Mouse (Mus musculus) megakaryocyte, embryonic 14.5 days (primary cell): ENCODE results near the gene Tacc2. TPM values are rescaled to one million over a fixed set of nuclear protein-coding genes. Genes with fewer than 3 reads are reported as not detected.

Experiments
- H3K27me3 ChIP-seq: replicated peaks from 2 replicates; pipeline ENCODE3; 2012; ENCODE audit warnings: inconsistent platforms
- H3K36me3 ChIP-seq: replicated peaks from 2 replicates; pipeline ENCODE3; 2012; ENCODE audit warnings: low read length, inconsistent platforms, mixed read lengths
- H3K4me1 ChIP-seq: 2 replicates; pipeline ENCODE4 v1.6.1; 2012; ENCODE audit warnings: inconsistent platforms
- H3K4me3 ChIP-seq: replicated peaks from 2 replicates; pipeline ENCODE3; 2012; ENCODE audit warnings: moderate library complexity, mild to moderate bottlenecking, inconsistent platforms
- H3K9me3 ChIP-seq: 2 replicates; pipeline ENCODE4 v1.6.1; 2012; ENCODE audit warnings: inconsistent platforms
- FLI1 ChIP-seq: IDR thresholded peaks from 2 replicates; pipeline ENCODE4 v1.6.1; 2012; ENCODE audit warnings: low read length, inconsistent platforms, mixed read lengths
- GATA1 ChIP-seq: IDR thresholded peaks from 3 replicates; pipeline ENCODE4 v1.6.1; 2012; ENCODE audit warnings: mixed read lengths, low read length, inconsistent platforms, borderline replicate concordance
- polyA plus RNA-seq: library from polyadenylated mRNA; stranded (reverse); fragments of >175 nt; gene quantifications from 2 replicates; pipeline ENCODE4 v1.2.3, GENCODE M21; 2012; ENCODE audit warnings: low replicate concordance; ENCODE audit not compliant: insufficient read depth

Gene Tacc2
- polyA plus RNA-seq, 1 experiment = 3.2 TPM

- Histone ChIP-seq H3K36me3 (no peaks in the 10 kb centered on the region), H3K27me3 (peaks cover 40% of the 10 kb centered on the region), H3K4me1 (no peaks in the 10 kb centered on the region)
Observed at GRCm38 (mm10) chr7:130605111-130605510, 27.9 kb downstream of the Tacc2 start.

GRCm38 (mm10) chr7:130606958-130607357 lies 29.7 kb downstream of the Tacc2 start:
- H3K27me3 ChIP-seq = peaks cover 38% of the 10 kb centered on the region
- no peak overlapping the region for H3K4me3 ChIP-seq
- no peaks in the 10 kb centered on the region for H3K4me1 ChIP-seq
- TF ChIP-seq FLI1 = no peak
- TF ChIP-seq GATA1 = no peak
- peaks cover 3% of the 10 kb centered on the region; the same call in 1 of the 2 replicates for H3K9me3 ChIP-seq
- no peaks in the 10 kb centered on the region for H3K36me3 ChIP-seq

More at GRCm38 (mm10) chr7:130605111-130605510, 27.9 kb downstream of the Tacc2 start:
- TF ChIP-seq GATA1 (no peak), FLI1 (no peak)
- H3K4me3 ChIP-seq = no peak overlapping the region
- no peaks in the 10 kb centered on the region for H3K9me3 ChIP-seq

- no peak overlapping the region for H3K4me3 ChIP-seq
- no peaks in the 10 kb centered on the region for H3K4me1 ChIP-seq
- H3K36me3 ChIP-seq = no peaks in the 10 kb centered on the region
- peaks cover 34% of the 10 kb centered on the region for H3K27me3 ChIP-seq
- TF ChIP-seq FLI1 (no peak), GATA1 (no peak)
- peaks cover 3% of the 10 kb centered on the region; the same call in 1 of the 2 replicates for H3K9me3 ChIP-seq
Observed at GRCm38 (mm10) chr7:130613973-130614372, 36.7 kb downstream of the Tacc2 start.

- Histone ChIP-seq H3K9me3 (no peaks in the 10 kb centered on the region), H3K36me3 (no peaks in the 10 kb centered on the region), H3K4me3 (no peak overlapping the region), H3K27me3 (peaks cover 47% of the 10 kb centered on the region), H3K4me1 (no peaks in the 10 kb centered on the region)
- TF ChIP-seq FLI1 (no peak), GATA1 (no peak)
Observed at GRCm38 (mm10) chr7:130617591-130617990, 40.4 kb downstream of the Tacc2 start.

GRCm38 (mm10) chr7:130621068-130621467 lies 43.8 kb downstream of the Tacc2 start:
- Histone ChIP-seq H3K4me3 (no peak overlapping the region), H3K36me3 (no peaks in the 10 kb centered on the region), H3K9me3 (no peaks in the 10 kb centered on the region), H3K4me1 (no peaks in the 10 kb centered on the region), H3K27me3 (peaks cover 77% of the 10 kb centered on the region)
- TF ChIP-seq GATA1 (no peak), FLI1 (no peak)

- TF ChIP-seq GATA1 (no peak), FLI1 (no peak)
- no peak overlapping the region for H3K4me3 ChIP-seq
- H3K9me3 ChIP-seq = no peaks in the 10 kb centered on the region
- no peaks in the 10 kb centered on the region for H3K36me3 ChIP-seq
- no peaks in the 10 kb centered on the region for H3K4me1 ChIP-seq
- H3K27me3 ChIP-seq = peaks cover 78% of the 10 kb centered on the region
Observed at GRCm38 (mm10) chr7:130621953-130622352, 44.7 kb downstream of the Tacc2 start.

GRCm38 (mm10) chr7:130622359-130622758 lies 45.1 kb downstream of the Tacc2 start:
- H3K27me3 ChIP-seq = peaks cover 79% of the 10 kb centered on the region
- no peaks in the 10 kb centered on the region for H3K9me3 ChIP-seq
- no peaks in the 10 kb centered on the region for H3K4me1 ChIP-seq
- H3K36me3 ChIP-seq = no peaks in the 10 kb centered on the region
- H3K4me3 ChIP-seq = no peak overlapping the region
- TF ChIP-seq FLI1 = no peak
- no peak for TF ChIP-seq GATA1

- Histone ChIP-seq H3K4me3 (no peak overlapping the region), H3K4me1 (no peaks in the 10 kb centered on the region), H3K9me3 (no peaks in the 10 kb centered on the region), H3K36me3 (no peaks in the 10 kb centered on the region), H3K27me3 (peaks cover 81% of the 10 kb centered on the region)
- TF ChIP-seq FLI1 (no peak), GATA1 (no peak)
Observed at GRCm38 (mm10) chr7:130624299-130624698, 47.1 kb downstream of the Tacc2 start.

GRCm38 (mm10) chr7:130625361-130625760 lies 48.1 kb downstream of the Tacc2 start:
- Histone ChIP-seq H3K36me3 (no peaks in the 10 kb centered on the region), H3K27me3 (peaks cover 76% of the 10 kb centered on the region), H3K4me3 (no peak overlapping the region), H3K4me1 (no peaks in the 10 kb centered on the region), H3K9me3 (no peaks in the 10 kb centered on the region)
- TF ChIP-seq FLI1 (no peak), GATA1 (no peak)

- Histone ChIP-seq H3K4me1 (peaks cover 8% of the 10 kb centered on the region), H3K9me3 (no peaks in the 10 kb centered on the region), H3K27me3 (peaks cover 51% of the 10 kb centered on the region), H3K4me3 (no peak overlapping the region), H3K36me3 (no peaks in the 10 kb centered on the region)
- no peak for TF ChIP-seq GATA1
- no peak for TF ChIP-seq FLI1
Observed at GRCm38 (mm10) chr7:130628601-130629000, 51.4 kb downstream of the Tacc2 start.

- Histone ChIP-seq H3K9me3 (no peaks in the 10 kb centered on the region), H3K27me3 (peaks cover 43% of the 10 kb centered on the region), H3K4me3 (no peak overlapping the region), H3K36me3 (no peaks in the 10 kb centered on the region), H3K4me1 (peaks cover 12% of the 10 kb centered on the region)
- TF ChIP-seq FLI1 (no peak), GATA1 (no peak)
Observed at GRCm38 (mm10) chr7:130629999-130630398, 52.8 kb downstream of the Tacc2 start.
